Mouse (Mus musculus): Measurements from ENCODE around the gene Gm20479. TPM values are rescaled to one million over a fixed set of nuclear protein-coding genes. Genes with fewer than 3 reads are reported as not detected.

Gene Gm20479
- total RNA-seq (2021) = not detected

- intact Hi-C loops (cut with DNase I) = no loop called here
- DNase-seq = no peak
Observed at GRCm38 (mm10) chr7:27356861-27357594, at the start of gene Gm20479. Gene Gm20479 (minus strand): TSS chr7:27357419.

- intact Hi-C loops (cut with DNase I) = no loop called here
- DNase-seq = no peak
Observed at GRCm38 (mm10) chr7:27406481-27406880, 49.3 kb upstream of the Gm20479 start.

- intact Hi-C loops (cut with DNase I) = loop anchor here (5.0 kb wide), 1 partner anchor 72 kb away; no protein-coding TSS in a partner anchor
- no peak for DNase-seq
Observed at GRCm38 (mm10) chr7:27404203-27404942, 47.2 kb upstream of the Gm20479 start.

GRCm38 (mm10) chr7:27402675-27403074 is 45.5 kb upstream of the Gm20479 start:
- DNase-seq = peak; percentile 79
- intact Hi-C loops (cut with DNase I) = loop anchor here (5.0 kb wide), 1 partner anchor 70 kb away; no protein-coding TSS in a partner anchor

- intact Hi-C loops (cut with DNase I) = loop anchor here (5.0 kb wide), 1 partner anchor 68 kb away; no protein-coding TSS in a partner anchor
- DNase-seq = no peak
Observed at GRCm38 (mm10) chr7:27400545-27400944, 43.3 kb upstream of the Gm20479 start.

- intact Hi-C loops (cut with DNase I) = no loop called here
- peak; percentile 50 for DNase-seq
Observed at GRCm38 (mm10) chr7:27397048-27397949, 40.1 kb upstream of the Gm20479 start.

- intact Hi-C loops (cut with DNase I) = no loop called here
- DNase-seq = peak; percentile 67
Observed at GRCm38 (mm10) chr7:27396184-27397047, 39.2 kb upstream of the Gm20479 start.

GRCm38 (mm10) chr7:27395521-27396183 is 38.4 kb upstream of the Gm20479 start:
- intact Hi-C loops (cut with DNase I) = no loop called here
- DNase-seq = no peak

GRCm38 (mm10) chr7:27391416-27391815 is 34.2 kb upstream of the Gm20479 start:
- intact Hi-C loops (cut with DNase I) = no loop called here
- DNase-seq = no peak

- DNase-seq = no peak
- intact Hi-C loops (cut with DNase I) = no loop called here
Observed at GRCm38 (mm10) chr7:27389213-27389612, 32.0 kb upstream of the Gm20479 start.

GRCm38 (mm10) chr7:27384731-27385130 is 27.5 kb upstream of the Gm20479 start:
- DNase-seq = peak; percentile 51
- intact Hi-C loops (cut with DNase I) = no loop called here

- DNase-seq = peak; percentile 34
- intact Hi-C loops (cut with DNase I) = no loop called here
Observed at GRCm38 (mm10) chr7:27384134-27384533, 26.9 kb upstream of the Gm20479 start.

GRCm38 (mm10) chr7:27383233-27383632 is 26.0 kb upstream of the Gm20479 start:
- no peak for DNase-seq
- intact Hi-C loops (cut with DNase I) = no loop called here

- intact Hi-C loops (cut with DNase I) = no loop called here
Observed at GRCm38 (mm10) chr7:27381560-27381959, 24.3 kb upstream of the Gm20479 start.

GRCm38 (mm10) chr7:27381009-27381408 is 23.8 kb upstream of the Gm20479 start:
- DNase-seq = no peak
- intact Hi-C loops (cut with DNase I) = no loop called here

More at GRCm38 (mm10) chr7:27381560-27381959, 24.3 kb upstream of the Gm20479 start:
- DNase-seq = no peak

- intact Hi-C loops (cut with DNase I) = no loop called here
- no peak for DNase-seq
Observed at GRCm38 (mm10) chr7:27379836-27380235, 22.6 kb upstream of the Gm20479 start.

- DNase-seq = peak; percentile 65
- intact Hi-C loops (cut with DNase I) = no loop called here
Observed at GRCm38 (mm10) chr7:27378431-27378830, 21.2 kb upstream of the Gm20479 start.

GRCm38 (mm10) chr7:27375274-27375673 is 18.1 kb upstream of the Gm20479 start:
- no peak for DNase-seq
- intact Hi-C loops (cut with DNase I) = no loop called here

- intact Hi-C loops (cut with DNase I) = no loop called here
- no peak for DNase-seq
Observed at GRCm38 (mm10) chr7:27371715-27372462, 14.7 kb upstream of the Gm20479 start.
